Comparison of ENCODE assay signal across 8 mouse cellular contexts in the genomic region with DNA sequence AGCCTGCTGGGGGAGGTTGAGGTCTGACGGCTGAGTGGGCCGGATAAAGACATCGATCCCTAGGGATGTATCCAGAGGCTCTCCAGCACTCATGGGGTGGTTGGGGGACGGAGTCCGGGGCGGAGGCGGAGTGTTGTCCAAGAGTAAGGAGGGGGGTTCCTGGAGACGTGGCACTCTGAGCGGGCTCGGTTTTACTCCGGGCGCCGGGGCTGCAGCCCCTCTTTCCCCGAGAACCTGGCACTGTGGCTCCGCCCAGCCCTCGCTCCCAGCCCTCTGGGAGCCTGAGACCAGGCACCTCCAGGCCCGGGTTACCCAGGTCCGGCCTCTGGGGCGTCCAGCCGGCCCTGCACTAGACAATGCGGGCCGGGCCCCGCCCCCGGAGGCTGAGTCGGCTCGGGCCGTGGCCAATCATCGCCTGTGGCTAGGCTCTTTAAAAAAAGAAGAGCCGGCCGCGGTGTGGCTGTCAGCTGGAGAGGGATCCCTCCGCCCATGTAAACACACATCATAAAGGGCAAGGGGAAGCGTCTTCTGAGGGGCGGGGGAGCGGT. TPM values are rescaled to one million over a fixed set of nuclear protein-coding genes. Genes with fewer than 3 reads are reported as not detected.
DNase-seq lines count a peak whose midpoint lies in the region; ATAC-seq and TF ChIP-seq lines count a peak whose summit lies in the region.

No protein-coding gene starts in this region.

- H3K36me3 ChIP-seq in embryonic facial prominence, embryonic 13.5 days, result no peaks in the 10 kb centered on the region
- no peaks in the 10 kb centered on the region for H3K36me3 ChIP-seq in limb, embryonic 14.5 days (ENCODE audit: control insufficient read depth, insufficient read depth, low read length)
- H3K36me3 ChIP-seq in midbrain, postnatal 0 days (ENCODE audit: insufficient read depth, low read length), result no peaks in the 10 kb centered on the region

- peak overlapping the region; percentile 87 for H3K9ac ChIP-seq in embryonic facial prominence, embryonic 13.5 days
- H3K9ac ChIP-seq in limb, embryonic 14.5 days (ENCODE audit: low read depth, low read length, severe bottlenecking), result peak overlapping the region; percentile 89
- peak overlapping the region; percentile 84 for H3K9ac ChIP-seq in midbrain, postnatal 0 days (replicated peaks; ENCODE audit: low read length, poor library complexity, severe bottlenecking)

- TF ChIP-seq CTCF in midbrain, postnatal 0 days (IDR thresholded peaks at IDR 0.05), result no peak

- ATAC-seq in embryonic facial prominence, embryonic 13.5 days (ENCODE audit: insufficient number of reproducible peaks, insufficient read depth, low FRiP score, low TSS enrichment, low read depth), result peak; percentile 91
- peak; percentile 90 for ATAC-seq in limb, embryonic 14.5 days (ENCODE audit: low FRiP score, low read depth)
- ATAC-seq in midbrain, postnatal 0 days (ENCODE audit: low FRiP score), result peak; percentile 93

- TF ChIP-seq POLR2A in limb, embryonic 14.5 days (IDR thresholded peaks at IDR 0.05; ENCODE audit: borderline replicate concordance, extremely low read depth, insufficient read depth, insufficient read length), result peak; percentile 96

- peak overlapping the region; percentile 65 for H3K4me3 ChIP-seq in embryonic facial prominence, embryonic 13.5 days
- peak overlapping the region; percentile 67 for H3K4me3 ChIP-seq in limb, embryonic 14.5 days (replicated peaks; ENCODE audit: low read length)
- H3K4me3 ChIP-seq in midbrain, postnatal 0 days (ENCODE audit: low read depth, low read length), result peak overlapping the region; percentile 63

- H3K9me3 ChIP-seq in embryonic facial prominence, embryonic 13.5 days, result no peaks in the 10 kb centered on the region
- no peaks in the 10 kb centered on the region for H3K9me3 ChIP-seq in limb, embryonic 14.5 days (ENCODE audit: control insufficient read depth, low read length)
- no peaks in the 10 kb centered on the region for H3K9me3 ChIP-seq in midbrain, postnatal 0 days (ENCODE audit: low read length)

- WGBS in embryonic facial prominence, embryonic 13.5 days, result 1% methylated on average over 35 of the region's 35 CpGs
- WGBS in limb, embryonic 14.5 days, result under 1% methylated on average over 32 of the region's 35 CpGs
- WGBS in midbrain, postnatal 0 days, result under 1% methylated on average over 35 of the region's 35 CpGs

- H3K27me3 ChIP-seq in embryonic facial prominence, embryonic 13.5 days, result no peaks in the 10 kb centered on the region
- H3K27me3 ChIP-seq in limb, embryonic 14.5 days (ENCODE audit: control insufficient read depth, insufficient read depth, low read length), result no peaks in the 10 kb centered on the region
- H3K27me3 ChIP-seq in midbrain, postnatal 0 days (ENCODE audit: insufficient read depth, low read length), result no peaks in the 10 kb centered on the region

- peaks cover 22% of the 10 kb centered on the region for H3K4me1 ChIP-seq in embryonic facial prominence, embryonic 13.5 days
- peaks cover 9% of the 10 kb centered on the region; the same call in 1 of the 2 replicates for H3K4me1 ChIP-seq in limb, embryonic 14.5 days (ENCODE audit: control insufficient read depth, insufficient read depth, low read length)
- no peaks in the 10 kb centered on the region for H3K4me1 ChIP-seq in midbrain, postnatal 0 days (ENCODE audit: insufficient read depth, low read length)

- H3K27ac ChIP-seq in embryonic facial prominence, embryonic 13.5 days, result peak overlapping the region; percentile 96
- peak overlapping the region; percentile 95 for H3K27ac ChIP-seq in limb, embryonic 14.5 days (replicated peaks; ENCODE audit: low read depth, low read length)
- peak overlapping the region; percentile 93 for H3K27ac ChIP-seq in midbrain, postnatal 0 days (ENCODE audit: low read depth, low read length)

- peak overlapping the region; percentile 71 for H3K4me2 ChIP-seq in embryonic facial prominence, embryonic 13.5 days
- H3K4me2 ChIP-seq in limb, embryonic 14.5 days (replicated peaks; ENCODE audit: low read depth, low read length, severe bottlenecking), result peak overlapping the region; percentile 75
- H3K4me2 ChIP-seq in midbrain, postnatal 0 days (ENCODE audit: low read depth, low read length, poor library complexity, severe bottlenecking), result peak overlapping the region; percentile 91

- DNase-seq in 3134 (ENCODE audit: extremely low read depth, insufficient read length, low spot score), result peak; percentile 89
- DNase-seq in adrenal gland, postnatal 36 days, result peak; percentile 98 to 99
- peak; percentile 94 for DNase-seq in heart, adult 8-10 months (ENCODE audit: low spot score)
- DNase-seq in kidney, adult 9 months, result peak; percentile 97
- peak; percentile 98 for DNase-seq in limb, embryonic 14.5 days (ENCODE audit: low spot score)
- DNase-seq in midbrain, postnatal 0 days (ENCODE audit: low spot score), result peak; percentile 99
- DNase-seq in spleen, postnatal 14 days (ENCODE audit: low spot score in 2 of 2), result peak; percentile 81 to 87

RNA-seq across cellular contexts. Expression of gene Kdm5b, which starts 3.2 kb away (rescaled TPM):
- 10 to 100 TPM; 44.1 to 45.7 TPM for total RNA-seq in adrenal gland, postnatal 36 days (2021)
- polyA plus RNA-seq in embryonic facial prominence, embryonic 13.5 days (2015; fragmentation: Nextera tagmentation; extraction: Ambion mirVana), result 88.9 and 93.9 TPM in 2 replicates
- 10 to 100 TPM; 11.0 to 11.9 (median 11.4) TPM for total RNA-seq in heart, adult 8-10 months (2022)
- polyA plus RNA-seq in limb, embryonic 14.5 days (2012; rRNA removed), result 38.1 TPM in 2 replicates
- polyA plus RNA-seq in limb, embryonic 14.5 days (2014; fragmentation: Nextera tagmentation; extraction: Ambion mirVana), result 83.5 and 100 TPM in 2 replicates
- 65.9 and 69.9 TPM in 2 replicates for total RNA-seq in midbrain, postnatal 0 days (2014; rRNA removed)
- polyA plus RNA-seq in midbrain, postnatal 0 days (2015; fragmentation: Nextera tagmentation; extraction: Ambion mirVana), result 37.3 and 43.7 TPM in 2 replicates

RNA-seq across cellular contexts. Expression of gene Mgat4e, which starts 7.3 kb away (rescaled TPM):
- not detected for total RNA-seq in adrenal gland, postnatal 36 days (2021)
- not detected in 2 replicates for polyA plus RNA-seq in embryonic facial prominence, embryonic 13.5 days (2015; fragmentation: Nextera tagmentation; extraction: Ambion mirVana)
- total RNA-seq in heart, adult 8-10 months (2022), result not detected
- 0.10 and 0.15 TPM in 2 replicates for polyA plus RNA-seq in limb, embryonic 14.5 days (2012; rRNA removed)
- polyA plus RNA-seq in limb, embryonic 14.5 days (2014; fragmentation: Nextera tagmentation; extraction: Ambion mirVana), result not detected in 2 replicates
- not detected in 2 replicates for total RNA-seq in midbrain, postnatal 0 days (2014; rRNA removed)
- not detected in 2 replicates for polyA plus RNA-seq in midbrain, postnatal 0 days (2015; fragmentation: Nextera tagmentation; extraction: Ambion mirVana)

Comparison
In these comparisons a context has a peak if more than half of its experiments do, and no peak if none do; other contexts are left out.
1. Peak in every context shown above with its lines: DNase-seq, ATAC-seq, H3K4me3 ChIP-seq and H3K27ac ChIP-seq.